Comparison of ENCODE assay signal across 14 mouse cellular contexts in the genomic region with DNA sequence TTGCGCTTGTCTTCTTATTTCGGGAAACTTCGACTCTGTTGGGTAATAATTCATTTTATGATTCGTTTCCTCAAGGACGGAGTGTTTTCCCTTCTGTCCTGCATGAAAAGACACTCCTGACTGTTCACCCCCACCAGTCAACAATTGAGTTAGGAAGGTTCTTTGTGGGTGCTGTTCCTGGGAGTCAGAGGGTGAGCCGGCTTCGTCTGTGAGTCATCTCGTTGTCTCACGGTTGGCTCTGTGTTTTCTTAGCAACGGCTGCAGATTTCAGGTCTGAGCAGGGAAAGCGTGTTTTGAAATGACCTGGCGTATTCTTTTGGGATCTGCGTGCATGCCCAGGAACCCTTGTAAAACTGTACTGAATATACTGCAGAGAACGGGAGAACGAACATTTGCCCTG. TPM values are rescaled to one million over a fixed set of nuclear protein-coding genes. Genes with fewer than 3 reads are reported as not detected.
DNase-seq lines count a peak whose midpoint lies in the region; ATAC-seq lines count a peak whose summit lies in the region.
"Had no signal": no experiment of that assay in that cellular context is flagged by ENCODE, and none has a peak within 500 bp of the region (broad histone marks: within the 10 kb centered on the region; RNA-seq: fewer than 3 reads in every experiment).

No protein-coding gene starts in this region.

- intact Hi-C loops in left cerebral cortex, postnatal 14 days (cut with DNase I), result no loop called here

- no peak overlapping the region for H3K4me3 ChIP-seq in forebrain, embryonic 10.5 days
- H3K4me3 ChIP-seq: embryonic facial prominence, embryonic 12.5 days had no signal

- no peak for DNase-seq in frontal cortex, postnatal 14 days (ENCODE audit: low spot score in 2 of 2)
- DNase-seq in ovary, adult 18-20 months (ENCODE audit: low spot score), result peak; percentile 48
- no peak for DNase-seq in ovary, postnatal 10 days (ENCODE audit: low spot score)
- DNase-seq in fat pad, adult 2 months (ENCODE audit: extremely low read depth, low read depth, low spot score), result peak; percentile 46
- peak; percentile 33 for DNase-seq in urinary bladder, postnatal 25 days (ENCODE audit: low spot score)
- no peak for DNase-seq in left cerebral cortex, postnatal 14 days (ENCODE audit: low spot score in 2 of 2)
- no peak for DNase-seq in forebrain, embryonic 10.5 days (ENCODE audit: extremely low spot score, low spot score)
- DNase-seq: cerebellum, adult 9-11 months; heart, adult 2 months; kidney, adult 18-20 months; midbrain, embryonic 14.5 days had no signal

- WGBS in forebrain, embryonic 10.5 days, result 91% methylated on average over 15 of the region's 15 CpGs

- no peak overlapping the region for H3K27ac ChIP-seq in forebrain, embryonic 10.5 days
- H3K27ac ChIP-seq: embryonic facial prominence, embryonic 12.5 days; heart, adult 2 months had no signal

- peaks cover 25% of the 10 kb centered on the region for H3K36me3 ChIP-seq in forebrain, embryonic 10.5 days (replicated peaks)
- H3K36me3 ChIP-seq: embryonic facial prominence, embryonic 12.5 days had no signal

- ATAC-seq in frontal cortex, adult (ENCODE audit: low TSS enrichment), result peak; percentile 23; the same call in 1 of the 2 replicates
- ATAC-seq: forebrain, embryonic 16.5 days had no signal

- no peaks in the 10 kb centered on the region for H3K27me3 ChIP-seq in forebrain, embryonic 10.5 days (ENCODE audit: poor library complexity, severe bottlenecking)
- H3K27me3 ChIP-seq: embryonic facial prominence, embryonic 12.5 days had no signal

- no peaks in the 10 kb centered on the region for H3K9me3 ChIP-seq in forebrain, embryonic 10.5 days
- H3K9me3 ChIP-seq: embryonic facial prominence, embryonic 12.5 days had no signal

- H3K4me1 ChIP-seq in forebrain, embryonic 10.5 days, result peaks cover 29% of the 10 kb centered on the region

RNA-seq across cellular contexts. Expression of a gene that starts 9.8 kb away (rescaled TPM):
- total RNA-seq in left cerebral cortex, postnatal 14 days (2021), result 10 to 100 TPM; 21.6 to 22.7 TPM
- polyA plus RNA-seq in forebrain, embryonic 10.5 days (2016; fragmentation: Nextera tagmentation; extraction: Ambion mirVana), result 95.5 and 108 TPM in 2 replicates

Comparison
In these comparisons a context has a peak if more than half of its experiments do, and no peak if none do; other contexts are left out.
1. DNase-seq: peak in ovary, adult 18-20 months (single experiment), fat pad, adult 2 months (single experiment) and urinary bladder, postnatal 25 days (single experiment); none in frontal cortex, postnatal 14 days (0 of 2), ovary, postnatal 10 days (single experiment), left cerebral cortex, postnatal 14 days (0 of 2) and forebrain, embryonic 10.5 days (single experiment).